Mouse (Mus musculus): ENCODE measurements at regions not wholly inside any gene's neighbourhood (a gene's known extent, or its start where the extent isn't known, plus 50 kb on each side); places are given as distances from the start of the nearest gene placed in this dataset.
A peak's percentile ranks its signal among the peaks of the same experiment; 100 is the strongest.

DNA sequence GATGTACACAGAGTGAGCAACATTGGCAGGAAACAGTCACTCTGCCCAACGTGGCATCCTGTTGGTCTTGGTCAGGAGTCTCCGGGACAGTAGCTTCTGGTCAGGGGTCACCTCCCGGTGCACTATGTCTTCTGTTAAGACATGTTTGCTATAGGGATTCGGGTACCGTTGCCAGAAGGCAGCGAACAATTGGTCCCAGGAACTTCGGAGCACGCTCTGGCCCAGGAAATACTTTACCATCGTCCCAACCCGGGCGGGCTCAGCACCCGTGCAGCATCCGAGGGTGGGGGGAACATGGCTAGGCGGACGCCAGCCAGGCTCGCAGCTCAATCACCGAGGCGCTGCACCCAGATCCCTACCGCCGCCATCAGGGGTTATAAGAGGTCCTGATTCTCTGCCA, 80.6 kb upstream of the Adam23 start:
- DNase-seq (ENCODE audit: extremely low spot score, low spot score) = no peak

- DNase-seq (ENCODE audit: extremely low spot score, low spot score) = peak; percentile 46
Measured at GRCm38 (mm10) chr1:63367697-63368376, 77.9 kb upstream of the Adam23 start.

- no peak for DNase-seq (ENCODE audit: extremely low spot score, low spot score)
Measured at GRCm38 (mm10) chr1:63368921-63369320, 76.8 kb upstream of the Adam23 start.

DNA sequence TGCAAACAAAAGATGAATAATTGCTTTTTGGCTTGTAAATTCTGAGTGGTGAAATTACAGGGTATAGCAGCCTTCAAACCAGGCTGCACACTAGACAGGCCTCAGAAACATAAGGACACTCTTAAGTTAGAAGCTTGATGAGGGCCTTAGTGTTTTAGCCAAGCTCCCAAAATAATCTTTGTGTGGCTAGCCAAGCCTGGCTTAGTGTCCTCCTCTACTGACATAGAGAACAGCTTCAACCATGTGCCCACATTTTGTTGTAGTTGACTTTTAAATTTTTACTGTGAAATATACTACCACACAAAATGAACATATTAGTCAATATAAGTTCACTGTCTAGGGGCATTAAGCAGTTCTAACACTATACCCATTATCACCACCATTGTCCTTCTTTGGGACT, 76.1 kb upstream of the Adam23 start:
- no peak for DNase-seq (ENCODE audit: extremely low spot score, low spot score)

GRCm38 (mm10) chr1:63383110-63383509, 62.6 kb upstream of the Adam23 start:
- no peak for DNase-seq (ENCODE audit: extremely low spot score, low spot score)

DNA sequence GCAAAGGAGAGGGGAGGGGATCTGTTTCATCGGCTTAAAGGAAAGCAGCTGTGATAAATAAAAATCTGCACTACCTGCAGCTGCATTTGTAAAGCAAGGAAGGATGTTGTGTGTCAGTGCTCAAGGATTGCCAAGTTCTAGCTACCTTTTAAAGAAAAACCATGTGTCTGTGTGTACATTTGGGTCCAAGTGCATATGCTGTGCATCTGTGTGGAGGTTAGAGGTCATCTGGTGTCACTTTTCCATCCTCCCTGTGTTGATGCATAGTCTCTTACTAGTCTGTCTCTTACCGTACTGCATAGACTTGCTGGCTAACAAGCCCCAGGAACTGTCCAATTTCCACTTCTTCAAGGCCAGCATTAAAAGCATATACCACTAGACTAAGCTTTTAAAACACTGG, 60.6 kb upstream of the Adam23 start:
- peak; percentile 29 for DNase-seq (ENCODE audit: extremely low spot score, low spot score)

DNA sequence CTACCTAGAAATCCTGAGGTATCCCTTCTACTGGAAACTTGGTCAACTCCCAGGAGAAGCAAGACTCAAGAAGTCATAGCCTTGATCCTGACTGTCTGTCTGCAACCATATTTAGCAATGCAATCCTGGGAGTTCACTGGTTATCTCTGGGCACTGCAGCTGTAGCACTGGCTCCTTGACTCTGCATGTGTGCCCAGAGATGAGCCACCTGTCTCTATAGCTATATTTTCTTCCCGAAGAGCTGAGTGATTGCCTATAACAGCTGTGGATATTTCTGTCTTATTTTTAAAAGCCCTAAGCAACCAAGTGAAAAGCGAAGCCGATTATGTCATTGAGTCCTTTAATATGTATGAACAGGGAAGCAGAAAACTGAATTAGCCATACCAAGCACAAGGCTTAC, 50.3 kb upstream of the Adam23 start:
- DNase-seq (ENCODE audit: extremely low spot score, low spot score) = no peak
